Mouse (Mus musculus) heart, embryonic 10.5 days (tissue): ENCODE measurements at regions not wholly inside any gene's neighbourhood (a gene's known extent, or its start where the extent isn't known, plus 50 kb on each side); places are given as distances from the start of the nearest gene placed in this dataset.
A peak's percentile ranks its signal among the peaks of the same experiment; 100 is the strongest.

Source experiments
- DNase-seq: peaks from one replicate; pipeline ENCODE4 v3.0.0-alpha.2; 2017; ENCODE audit warnings: low spot score
- H3K27ac ChIP-seq: fragments of 300-500 bp; sonication (generic); 2 replicates; pipeline ENCODE4 v1.5.1; 2016; ENCODE audit warnings: mild to moderate bottlenecking
- H3K27me3 ChIP-seq: fragments of 300-500 bp; sonication (generic); 2 replicates; pipeline ENCODE4 v1.6.1; 2016; ENCODE audit warnings: mild to moderate bottlenecking; ENCODE audit not compliant: poor library complexity, insufficient read depth, severe bottlenecking
- H3K36me3 ChIP-seq: fragments of 300-500 bp; sonication (generic); 2 replicates; pipeline ENCODE4 v1.6.1; 2016; ENCODE audit warnings: mild to moderate bottlenecking, moderate library complexity
- H3K4me1 ChIP-seq: fragments of 300-500 bp; sonication (generic); 2 replicates; pipeline ENCODE4 v1.6.1; 2016; ENCODE audit warnings: mild to moderate bottlenecking
- H3K4me3 ChIP-seq: fragments of 300-500 bp; sonication (generic); 2 replicates; pipeline ENCODE4 v1.5.1; 2016; ENCODE audit warnings: mild to moderate bottlenecking, moderate library complexity
- H3K9me3 ChIP-seq: fragments of 300-500 bp; sonication (generic); 2 replicates; pipeline ENCODE4 v1.6.1; 2016; ENCODE audit warnings: mild to moderate bottlenecking, moderate library complexity
- WGBS: fragments of 180-500 bp; shearing (Covaris S2); methylation state at CpG from one replicate; pipeline ENCODE4 v1.1.7; 2016; 5-methylcytosine and 5-hydroxymethylcytosine counted together

DNA sequence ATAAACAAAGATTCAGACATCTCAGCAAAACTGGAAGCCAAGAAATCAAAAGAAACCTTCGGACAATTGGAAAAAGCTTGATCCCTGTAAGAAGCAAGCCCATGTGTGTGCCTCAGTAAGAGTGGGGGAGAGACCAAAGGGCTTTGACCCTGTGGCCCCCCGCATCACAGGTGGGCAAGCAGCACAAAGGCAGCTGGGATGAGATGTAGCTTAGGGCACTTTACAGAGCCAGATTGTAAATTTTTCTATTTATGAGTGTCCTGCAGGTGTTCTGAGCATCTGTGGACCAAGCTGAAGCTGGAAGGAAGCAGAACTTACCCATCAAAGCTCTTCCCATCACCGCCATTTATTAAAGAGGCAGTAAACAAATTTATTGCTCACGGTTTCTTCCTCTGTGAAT lies 246.9 kb downstream of the Ndfip2 start:
- no peaks in the 10 kb centered on the region for H3K36me3 ChIP-seq
- no peak overlapping the region for H3K4me3 ChIP-seq
- H3K4me1 ChIP-seq = peaks cover 21% of the 10 kb centered on the region
- 88% methylated on average over 4 of the region's 4 CpGs for WGBS
- H3K27ac ChIP-seq = no peak overlapping the region
- no peak for DNase-seq
- H3K9me3 ChIP-seq = no peaks in the 10 kb centered on the region
- peaks cover 9% of the 10 kb centered on the region for H3K27me3 ChIP-seq

DNA sequence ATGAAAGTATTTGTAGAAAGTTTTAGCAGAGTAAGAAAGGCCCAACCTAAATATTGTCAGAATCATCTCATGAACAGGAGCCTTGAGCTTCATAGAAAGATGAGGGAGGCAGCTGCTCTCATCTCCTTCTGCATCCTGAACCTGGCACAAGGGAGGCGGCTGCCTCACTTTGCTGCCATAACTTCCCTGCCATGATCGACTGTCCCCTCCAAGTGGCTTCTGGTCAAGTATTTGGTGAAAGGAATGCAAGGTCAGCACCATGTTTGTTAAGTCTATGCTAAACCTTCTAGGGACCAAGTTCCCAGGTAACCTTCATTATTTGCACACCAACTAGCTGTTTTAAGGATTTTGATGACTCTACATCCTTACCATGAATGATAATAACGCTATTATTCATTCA lies 246.0 kb downstream of the Ndfip2 start:
- Histone ChIP-seq H3K27ac (no peak overlapping the region), H3K4me3 (no peak overlapping the region), H3K27me3 (peaks cover 9% of the 10 kb centered on the region), H3K4me1 (peaks cover 30% of the 10 kb centered on the region), H3K36me3 (no peaks in the 10 kb centered on the region), H3K9me3 (no peaks in the 10 kb centered on the region)
- WGBS = 76% methylated on average over 3 of the region's 3 CpGs
- no peak for DNase-seq

DNA sequence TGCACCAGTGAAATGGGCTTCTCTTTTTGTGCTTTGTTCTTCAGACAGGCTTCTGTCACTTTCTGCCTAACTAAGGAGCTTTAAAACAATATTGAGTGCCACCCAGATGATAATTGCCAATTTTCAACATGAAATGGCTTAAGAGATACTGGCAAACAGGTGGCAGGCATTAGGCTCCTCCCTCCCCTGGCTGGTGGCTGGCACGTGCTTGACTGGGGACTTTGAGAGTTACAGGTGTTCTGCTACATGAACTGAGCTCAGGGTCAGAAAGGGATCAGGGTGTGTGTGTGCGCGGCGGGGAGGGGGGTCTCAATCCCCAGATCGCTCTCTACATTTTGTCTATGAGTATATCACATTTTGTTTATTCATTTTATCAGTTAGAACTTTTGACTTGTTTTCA lies 245.4 kb downstream of the Ndfip2 start:
- no peak overlapping the region for H3K27ac ChIP-seq
- peaks cover 9% of the 10 kb centered on the region for H3K27me3 ChIP-seq
- no peaks in the 10 kb centered on the region for H3K9me3 ChIP-seq
- H3K36me3 ChIP-seq = no peaks in the 10 kb centered on the region
- no peak for DNase-seq
- H3K4me3 ChIP-seq = no peak overlapping the region
- WGBS = 81% methylated on average over 5 of the region's 5 CpGs
- H3K4me1 ChIP-seq = peaks cover 35% of the 10 kb centered on the region

DNA sequence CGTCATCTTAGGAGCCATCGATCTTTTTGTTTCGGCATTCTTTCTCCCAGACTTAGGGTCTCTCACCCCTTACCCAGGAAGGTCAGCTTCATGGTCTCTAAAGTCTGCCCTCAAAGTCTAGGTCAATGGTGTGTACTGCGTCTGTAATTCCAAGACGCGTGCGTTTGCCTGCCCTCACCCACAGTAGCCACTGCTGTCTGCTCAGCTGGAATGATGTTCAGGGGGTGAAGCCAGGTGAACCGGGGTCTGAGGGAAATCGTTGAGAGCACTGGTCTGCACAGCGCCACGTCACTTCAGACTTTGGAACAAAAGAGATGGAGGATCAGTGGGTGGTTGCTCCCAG lies 244.2 kb downstream of the Ndfip2 start:
- H3K4me1 ChIP-seq = peaks cover 38% of the 10 kb centered on the region

DNA sequence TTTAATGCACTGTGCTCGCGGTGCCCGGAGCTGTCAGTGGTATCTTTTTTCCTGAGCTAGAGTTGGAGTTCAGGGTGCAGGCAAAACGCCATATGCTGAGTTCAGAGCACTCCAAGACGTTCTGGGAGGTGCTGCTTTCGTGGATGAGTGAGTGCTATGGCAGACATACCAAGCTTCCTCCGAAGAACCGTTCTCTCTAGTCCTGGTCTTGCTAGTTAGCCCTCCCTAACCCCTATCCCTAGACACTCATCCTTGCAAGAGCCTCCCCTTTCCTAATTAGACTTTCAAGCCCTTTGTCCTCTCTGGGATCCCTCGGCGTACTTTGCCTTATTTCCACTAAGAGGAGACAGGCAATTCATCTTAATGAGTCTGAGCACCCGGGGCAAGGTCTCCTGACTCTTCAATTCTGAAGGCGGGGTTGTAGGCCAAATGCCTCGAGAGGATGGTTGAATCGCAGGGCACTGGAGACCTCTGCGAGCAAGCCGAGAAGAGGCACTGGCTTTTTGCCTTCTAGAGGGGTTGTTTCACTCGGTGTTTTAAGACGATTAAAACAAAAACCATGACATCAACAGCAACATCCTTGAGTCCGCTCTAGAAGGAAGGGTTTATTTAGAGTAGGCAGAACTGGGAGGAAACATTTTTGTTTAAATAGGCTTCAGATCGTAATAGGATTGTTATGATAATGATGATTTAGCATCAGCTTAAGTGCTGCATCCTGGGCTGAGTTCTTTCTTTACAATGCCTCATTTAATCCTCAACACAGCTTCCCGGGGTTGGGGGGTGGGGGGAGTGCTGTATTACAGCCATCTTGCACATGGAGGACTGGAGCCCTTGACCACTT lies 243.6 kb downstream of the Ndfip2 start:
- peak overlapping the region; percentile 56 for H3K27ac ChIP-seq
- 6% methylated on average over 21 of the region's 21 CpGs for WGBS
- H3K27me3 ChIP-seq = peaks cover 9% of the 10 kb centered on the region
- H3K36me3 ChIP-seq = no peaks in the 10 kb centered on the region
- no peak for DNase-seq
- peaks cover 38% of the 10 kb centered on the region for H3K4me1 ChIP-seq
- peak overlapping the region; percentile 36 for H3K4me3 ChIP-seq
- H3K9me3 ChIP-seq = no peaks in the 10 kb centered on the region

More for the DNA sequence above, 244.2 kb downstream of the Ndfip2 start:
- H3K27ac ChIP-seq = 0 out of 2 replicates have a peak overlapping the region, but pooled peaks have one; percentile 12
- no peaks in the 10 kb centered on the region for H3K36me3 ChIP-seq
- 24% methylated on average over 11 of the region's 11 CpGs for WGBS
- H3K4me3 ChIP-seq = 0 out of 2 replicates have a peak overlapping the region, but pooled peaks have one; percentile 8
- H3K9me3 ChIP-seq = no peaks in the 10 kb centered on the region
- DNase-seq = no peak
- peaks cover 9% of the 10 kb centered on the region for H3K27me3 ChIP-seq

DNA sequence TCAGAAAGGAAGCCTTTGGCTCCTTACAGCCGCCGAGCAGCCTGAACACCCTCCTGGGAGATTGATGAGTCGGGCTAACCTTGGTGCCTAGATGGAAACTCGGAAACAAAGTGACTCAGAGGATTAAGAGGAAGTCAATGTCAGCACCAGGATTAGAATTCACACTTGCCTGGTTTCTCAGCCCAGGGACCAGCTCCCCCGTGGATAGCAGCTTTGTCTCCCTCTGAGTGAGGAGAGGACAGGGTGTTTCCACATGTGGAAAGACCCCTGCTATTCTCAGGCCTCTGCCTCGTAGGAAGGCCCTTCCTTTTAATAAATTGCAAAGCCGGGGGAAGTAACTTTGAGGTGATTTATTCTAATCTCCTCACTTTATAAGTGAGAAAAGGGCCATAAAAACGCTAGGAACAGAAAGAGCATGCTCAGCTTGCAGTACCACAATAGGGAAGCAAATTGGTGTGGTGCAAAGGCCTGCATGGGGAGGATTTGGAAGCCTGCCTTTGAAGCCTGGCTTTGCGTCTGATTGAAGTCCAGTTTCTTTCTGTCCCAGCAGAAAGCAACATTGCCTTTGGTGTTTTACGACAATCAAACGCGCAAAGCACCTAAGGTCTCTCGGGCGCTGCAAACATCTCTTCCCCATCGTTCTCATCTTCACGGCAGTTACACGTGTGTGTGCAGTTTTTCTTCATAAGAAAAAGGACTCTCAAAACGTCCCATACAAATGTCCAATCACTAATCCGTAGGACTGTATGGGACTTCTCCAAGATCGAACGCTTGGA lies 242.8 kb downstream of the Ndfip2 start:
- 9% methylated on average over 21 of the region's 21 CpGs for WGBS
- H3K27me3 ChIP-seq = peaks cover 9% of the 10 kb centered on the region
- no peaks in the 10 kb centered on the region for H3K36me3 ChIP-seq
- DNase-seq = no peak
- peaks cover 38% of the 10 kb centered on the region for H3K4me1 ChIP-seq
- H3K4me3 ChIP-seq = peak overlapping the region; percentile 36
- H3K27ac ChIP-seq = peak overlapping the region; percentile 56
- no peaks in the 10 kb centered on the region for H3K9me3 ChIP-seq

DNA sequence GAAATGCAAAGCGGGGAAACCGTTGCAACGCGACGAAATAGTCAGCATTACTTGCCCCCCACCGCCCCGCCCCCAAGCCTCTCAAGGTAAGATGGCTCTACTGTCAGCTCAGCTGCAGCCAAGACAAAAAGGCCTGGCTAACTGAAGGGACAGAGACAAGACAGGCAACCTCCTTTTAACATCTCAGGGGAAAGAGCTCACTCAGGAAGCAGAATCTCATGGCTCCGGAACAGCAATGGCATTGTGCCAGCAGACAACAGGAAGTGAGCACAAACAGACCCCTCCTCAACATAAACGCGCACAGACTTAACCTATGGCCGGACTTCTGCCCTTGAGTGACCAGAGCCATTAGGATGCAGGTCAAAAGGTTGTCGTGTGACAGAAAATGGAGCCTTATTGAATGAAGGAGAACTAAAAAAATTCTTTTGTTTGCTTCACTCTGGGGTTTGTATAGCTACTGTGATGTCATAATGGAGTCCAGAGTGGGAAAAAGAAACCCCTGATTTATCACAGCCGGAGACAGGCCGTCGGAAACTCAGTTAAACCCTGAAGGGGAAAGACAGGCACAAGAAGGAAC lies 241.0 kb downstream of the Ndfip2 start:
- Histone ChIP-seq H3K36me3 (no peaks in the 10 kb centered on the region), H3K4me3 (0 out of 2 replicates have a peak overlapping the region, but pooled peaks have one; percentile 1), H3K9me3 (no peaks in the 10 kb centered on the region), H3K4me1 (peaks cover 38% of the 10 kb centered on the region), H3K27me3 (peaks cover 9% of the 10 kb centered on the region), H3K27ac (peak overlapping the region; percentile 69; the same call in 1 of the 2 replicates)
- 34% methylated on average over 15 of the region's 15 CpGs for WGBS
- no peak for DNase-seq

DNA sequence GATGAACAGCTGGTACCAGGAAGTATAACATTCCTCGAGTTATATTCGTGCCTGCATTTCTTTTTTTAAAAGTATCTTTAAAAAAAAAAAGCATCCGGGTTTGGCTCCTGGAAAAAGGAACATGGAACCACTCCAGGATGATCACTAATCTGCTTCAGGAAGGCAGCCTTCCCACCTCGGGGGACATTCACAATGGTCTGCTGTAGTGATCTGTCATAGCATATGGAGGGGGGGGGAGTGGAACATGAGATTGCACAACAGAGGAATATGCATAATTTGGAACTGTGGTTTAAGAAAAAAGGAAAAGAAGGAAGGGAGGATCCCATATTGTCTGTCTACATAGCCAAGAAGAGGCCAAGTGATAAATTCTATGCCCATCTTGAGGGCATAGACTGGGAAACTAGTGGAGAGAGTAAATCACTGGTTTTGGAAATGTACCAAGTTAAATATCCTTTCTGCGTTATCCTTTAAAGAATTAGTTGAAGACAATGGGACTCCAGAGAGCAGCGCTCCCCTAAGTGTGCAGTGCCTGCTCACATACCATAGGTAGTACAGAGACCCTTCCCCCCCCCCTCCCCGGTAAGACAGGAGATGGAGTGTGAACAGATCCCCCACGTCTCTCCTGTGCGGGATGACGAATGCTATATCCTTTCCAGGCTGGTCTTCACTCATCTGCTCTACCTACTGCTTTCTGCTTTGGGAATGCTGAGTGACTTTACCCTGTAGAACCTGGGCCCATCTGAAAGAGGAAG lies 240.0 kb downstream of the Ndfip2 start:
- H3K27me3 ChIP-seq = peaks cover 3% of the 10 kb centered on the region; the same call in 1 of the 2 replicates
- H3K27ac ChIP-seq = peak overlapping the region; percentile 37; the same call in 1 of the 2 replicates
- H3K4me1 ChIP-seq = peaks cover 38% of the 10 kb centered on the region
- no peak for DNase-seq
- 51% methylated on average over 10 of the region's 10 CpGs for WGBS
- H3K36me3 ChIP-seq = no peaks in the 10 kb centered on the region
- H3K9me3 ChIP-seq = no peaks in the 10 kb centered on the region
- no peak overlapping the region for H3K4me3 ChIP-seq

DNA sequence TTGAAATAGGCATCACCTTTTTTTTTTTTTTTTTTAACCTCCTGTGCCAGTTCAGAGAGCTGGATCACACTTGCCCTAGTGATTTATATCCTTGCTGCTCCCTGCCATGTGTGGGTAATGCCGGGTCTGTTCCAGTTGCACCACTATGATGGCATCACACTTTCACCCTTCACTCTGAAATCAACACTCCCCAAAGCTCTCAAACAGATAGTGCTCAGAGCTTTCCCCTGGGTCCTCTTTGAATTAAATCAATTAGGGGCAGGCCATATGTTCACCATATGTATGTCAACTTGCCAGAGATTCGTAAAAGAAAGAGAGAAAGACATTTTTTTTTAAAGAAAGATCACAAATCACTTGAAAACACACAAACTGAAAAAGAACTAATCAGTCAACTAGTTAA lies 236.8 kb downstream of the Ndfip2 start:
- no peak overlapping the region for H3K27ac ChIP-seq
- H3K36me3 ChIP-seq = no peaks in the 10 kb centered on the region
- 44% methylated on average over 2 of the region's 2 CpGs for WGBS
- no peaks in the 10 kb centered on the region for H3K27me3 ChIP-seq
- peaks cover 17% of the 10 kb centered on the region for H3K4me1 ChIP-seq
- no peak for DNase-seq
- H3K9me3 ChIP-seq = no peaks in the 10 kb centered on the region
- H3K4me3 ChIP-seq = no peak overlapping the region

DNA sequence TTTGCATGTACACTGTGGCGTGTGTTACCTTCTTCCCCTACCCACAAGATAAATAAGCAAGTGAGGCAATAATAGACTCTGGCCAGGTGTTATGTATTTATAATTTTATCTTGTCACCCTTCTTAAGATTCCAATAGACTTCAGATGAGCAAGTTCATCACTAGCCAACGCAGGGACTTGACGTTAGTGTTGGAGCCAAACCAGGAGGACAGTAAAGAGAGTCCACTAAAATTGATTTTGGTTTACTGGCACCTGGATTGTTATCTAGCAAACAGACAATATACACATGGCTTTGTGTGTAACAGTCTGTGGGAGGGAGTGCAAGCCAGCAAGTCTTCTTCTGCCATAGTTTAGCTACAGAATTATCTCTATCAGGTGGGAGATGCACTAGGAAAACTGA lies 236.0 kb downstream of the Ndfip2 start:
- no peak overlapping the region for H3K27ac ChIP-seq
- H3K9me3 ChIP-seq = no peaks in the 10 kb centered on the region
- DNase-seq = no peak
- peaks cover 9% of the 10 kb centered on the region for H3K4me1 ChIP-seq
- no peak overlapping the region for H3K4me3 ChIP-seq
- WGBS = 89% methylated on average over 3 of the region's 3 CpGs
- no peaks in the 10 kb centered on the region for H3K27me3 ChIP-seq
- no peaks in the 10 kb centered on the region for H3K36me3 ChIP-seq

DNA sequence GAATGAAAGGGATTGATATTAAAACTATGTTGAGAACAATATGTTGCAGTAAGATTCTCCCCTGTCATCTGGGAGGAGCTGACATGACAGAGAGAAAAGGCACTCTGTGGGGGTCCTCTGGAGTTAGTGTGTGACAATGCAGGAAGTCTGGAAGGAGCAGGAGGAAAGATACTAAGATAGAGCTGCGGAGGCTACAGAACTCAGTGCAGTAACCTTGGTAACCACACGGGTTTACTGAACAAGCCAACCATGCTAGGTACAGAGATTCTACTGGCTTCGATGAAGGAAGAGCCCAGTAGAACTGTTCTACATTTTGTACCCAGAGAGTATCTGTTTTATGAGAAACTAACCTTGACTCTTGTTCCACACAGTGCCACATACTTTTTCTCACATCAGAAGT lies 231.8 kb downstream of the Ndfip2 start:
- 43% methylated on average over 3 of the region's 3 CpGs for WGBS
- H3K4me1 ChIP-seq = no peaks in the 10 kb centered on the region
- no peaks in the 10 kb centered on the region for H3K36me3 ChIP-seq
- no peak overlapping the region for H3K4me3 ChIP-seq
- H3K27ac ChIP-seq = no peak overlapping the region
- no peak for DNase-seq
- no peaks in the 10 kb centered on the region for H3K27me3 ChIP-seq
- H3K9me3 ChIP-seq = no peaks in the 10 kb centered on the region

DNA sequence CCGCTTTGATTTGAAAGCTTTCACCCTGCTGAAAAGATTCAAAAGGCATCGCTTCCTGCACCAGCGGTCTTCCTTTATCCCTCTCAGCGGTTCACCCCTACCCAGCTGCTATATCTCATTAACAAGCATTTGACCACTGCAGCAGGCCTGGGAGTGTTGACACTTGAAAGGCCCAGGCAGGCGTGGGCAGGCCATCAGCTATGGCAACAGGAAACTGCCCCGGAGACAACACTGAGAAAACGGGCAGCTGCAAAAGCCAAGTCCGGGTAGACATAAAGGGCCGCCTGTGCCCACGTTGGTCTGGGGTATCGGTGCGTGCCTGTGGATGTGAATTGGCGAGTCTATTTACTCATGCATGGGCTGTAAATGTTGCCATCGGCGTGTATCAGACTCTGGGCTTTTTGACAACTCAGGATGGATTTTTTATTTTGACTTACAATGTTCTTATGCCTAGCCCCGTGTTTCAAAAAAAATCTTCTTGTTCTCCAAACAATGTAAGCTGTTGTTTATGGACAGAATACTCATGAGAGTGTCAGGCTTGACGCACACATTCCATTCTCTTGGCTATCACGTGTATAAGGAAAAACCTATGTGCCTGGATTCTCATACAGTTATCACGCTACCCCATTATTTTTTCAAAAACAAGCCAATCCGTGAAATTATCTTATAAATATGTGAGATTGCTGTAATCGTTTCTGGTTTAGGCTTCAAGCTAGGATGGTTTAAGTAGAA lies 225.1 kb downstream of the Ndfip2 start:
- DNase-seq = peak; percentile 94
- 11% methylated on average over 21 of the region's 21 CpGs for WGBS
- peak overlapping the region; percentile 84 for H3K27ac ChIP-seq
- peaks cover 26% of the 10 kb centered on the region for H3K4me1 ChIP-seq
- H3K4me3 ChIP-seq = peak overlapping the region; percentile 52
- no peaks in the 10 kb centered on the region for H3K27me3 ChIP-seq
- no peaks in the 10 kb centered on the region for H3K36me3 ChIP-seq
- H3K9me3 ChIP-seq = no peaks in the 10 kb centered on the region
